9 mouse cellular contexts compared by ENCODE assay signal in the genomic region with DNA sequence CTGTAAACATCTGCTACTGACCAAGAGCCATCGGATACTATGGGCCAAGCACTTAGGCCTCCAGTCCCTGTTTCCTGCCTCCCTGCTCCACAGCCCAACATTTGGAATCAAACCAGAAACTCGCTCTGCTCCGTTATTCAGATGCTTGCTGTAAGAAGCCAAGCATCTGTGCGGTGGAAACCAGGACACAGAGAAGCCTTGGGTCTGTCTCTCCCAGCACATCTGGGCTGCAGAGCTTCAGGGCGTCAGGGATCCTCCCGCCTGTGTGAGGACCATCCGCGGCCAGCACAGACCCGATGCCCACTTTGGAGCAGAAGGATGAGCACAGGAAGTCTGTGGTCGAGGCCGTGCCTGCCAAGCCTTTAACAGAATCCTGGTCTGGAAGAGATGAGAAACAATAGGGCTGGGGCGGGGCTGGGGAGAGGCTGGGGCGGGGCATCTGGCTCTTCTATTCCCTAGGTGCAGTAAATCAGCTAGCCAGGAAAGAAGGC. TPM values are rescaled to one million over a fixed set of nuclear protein-coding genes. Genes with fewer than 3 reads are reported as not detected.
DNase-seq lines count a peak whose midpoint lies in the region; ATAC-seq and TF ChIP-seq lines count a peak whose summit lies in the region.
"Had no signal": no experiment of that assay in that cellular context is flagged by ENCODE, and none has a peak within 500 bp of the region (broad histone marks: within the 10 kb centered on the region; RNA-seq: fewer than 3 reads in every experiment).

No protein-coding gene starts in this region.

- TF ChIP-seq CTCF in stomach, postnatal 0 days (IDR thresholded peaks at IDR 0.05; ENCODE audit: low read depth), result no peak

- DNase-seq in cerebellum, postnatal 14 days, result peak; percentile 52 to 61
- DNase-seq in cerebellum, adult 9-10 months, result no peak
- no peak for DNase-seq in stomach, postnatal 0 days (ENCODE audit: low spot score)
- no peak for DNase-seq in T-cell, adult 2 months (ENCODE audit: low spot score)
- no peak for DNase-seq in adrenal gland, postnatal 4 days (ENCODE audit: low spot score in 2 of 2)

- H3K9me3 ChIP-seq in stomach, embryonic 14.5 days (ENCODE audit: control insufficient read depth, low read depth, low read length), result no peaks in the 10 kb centered on the region
- H3K9me3 ChIP-seq in stomach, postnatal 0 days (ENCODE audit: control insufficient read depth, low read length), result no peaks in the 10 kb centered on the region
- no peaks in the 10 kb centered on the region for H3K9me3 ChIP-seq in intestine, embryonic 15.5 days
- H3K9me3 ChIP-seq in stomach, embryonic 15.5 days, result no peaks in the 10 kb centered on the region

- 0 out of 2 replicates have a peak overlapping the region, but pooled peaks have one; percentile 0 for H3K4me2 ChIP-seq in stomach, embryonic 14.5 days (replicated peaks; ENCODE audit: low read depth, low read length)
- H3K4me2 ChIP-seq in stomach, postnatal 0 days (replicated peaks; ENCODE audit: low read depth), result no peak overlapping the region
- H3K4me2 ChIP-seq in intestine, embryonic 15.5 days (replicated peaks), result peak overlapping the region; percentile 22; the same call in 1 of the 2 replicates
- H3K4me2 ChIP-seq in stomach, embryonic 15.5 days, result no peak overlapping the region

- H3K27ac ChIP-seq in stomach, embryonic 14.5 days (ENCODE audit: low read length), result peak overlapping the region; percentile 11; the same call in 1 of the 2 replicates
- H3K27ac ChIP-seq in stomach, postnatal 0 days (replicated peaks), result no peak overlapping the region; the same call in 1 of the 2 replicates
- peak overlapping the region; percentile 63 for H3K27ac ChIP-seq in intestine, embryonic 15.5 days
- peak overlapping the region; percentile 69 for H3K27ac ChIP-seq in stomach, embryonic 15.5 days

- TF ChIP-seq EP300 in stomach, postnatal 0 days (optimal IDR thresholded peaks at IDR 0.05), result no peak

- WGBS in stomach, embryonic 14.5 days, result 26% methylated on average over 13 of the region's 13 CpGs
- WGBS in stomach, postnatal 0 days, result 20% methylated on average over 13 of the region's 13 CpGs
- WGBS in intestine, embryonic 15.5 days, result 26% methylated on average over 13 of the region's 13 CpGs
- WGBS in stomach, embryonic 15.5 days, result 19% methylated on average over 13 of the region's 13 CpGs

- no peaks in the 10 kb centered on the region for H3K27me3 ChIP-seq in stomach, embryonic 14.5 days (ENCODE audit: control insufficient read depth, insufficient read depth, low read length)
- H3K27me3 ChIP-seq in stomach, postnatal 0 days (ENCODE audit: control insufficient read depth, insufficient read depth, low read length), result no peaks in the 10 kb centered on the region
- no peaks in the 10 kb centered on the region for H3K27me3 ChIP-seq in intestine, embryonic 15.5 days (replicated peaks)
- no peaks in the 10 kb centered on the region for H3K27me3 ChIP-seq in stomach, embryonic 15.5 days (replicated peaks)

- 0 out of 2 replicates have a peak, but pooled peaks cover 7% of the 10 kb centered on the region for H3K4me1 ChIP-seq in stomach, embryonic 14.5 days (ENCODE audit: control insufficient read depth, insufficient read depth, low read length)
- H3K4me1 ChIP-seq in stomach, postnatal 0 days (replicated peaks; ENCODE audit: control insufficient read depth, insufficient read depth), result no peaks in the 10 kb centered on the region
- H3K4me1 ChIP-seq in intestine, embryonic 15.5 days (replicated peaks), result 0 out of 2 replicates have a peak, but pooled peaks cover 5% of the 10 kb centered on the region
- peaks cover 13% of the 10 kb centered on the region; the same call in 1 of the 2 replicates for H3K4me1 ChIP-seq in stomach, embryonic 15.5 days

- no peak overlapping the region for H3K9ac ChIP-seq in stomach, embryonic 14.5 days (replicated peaks; ENCODE audit: low read depth, low read length)
- H3K9ac ChIP-seq in stomach, postnatal 0 days (ENCODE audit: low read length), result no peak overlapping the region
- H3K9ac ChIP-seq in intestine, embryonic 15.5 days, result no peak overlapping the region; the same call in 1 of the 2 replicates
- no peak overlapping the region for H3K9ac ChIP-seq in stomach, embryonic 15.5 days

- no peaks in the 10 kb centered on the region for H3K36me3 ChIP-seq in stomach, embryonic 14.5 days (ENCODE audit: control insufficient read depth, insufficient read depth, low read length)
- H3K36me3 ChIP-seq in stomach, postnatal 0 days (ENCODE audit: control insufficient read depth, insufficient read depth, low read length), result no peaks in the 10 kb centered on the region
- no peaks in the 10 kb centered on the region for H3K36me3 ChIP-seq in intestine, embryonic 15.5 days
- H3K36me3 ChIP-seq in stomach, embryonic 15.5 days, result no peaks in the 10 kb centered on the region

- no peak overlapping the region for H3K4me3 ChIP-seq in stomach, embryonic 14.5 days (ENCODE audit: low read depth, low read length)
- no peak overlapping the region for H3K4me3 ChIP-seq in stomach, postnatal 0 days (ENCODE audit: low read depth, low read length)
- no peak overlapping the region for H3K4me3 ChIP-seq in intestine, embryonic 15.5 days (replicated peaks)
- no peak overlapping the region for H3K4me3 ChIP-seq in stomach, embryonic 15.5 days (replicated peaks)

- 0 out of 2 replicates have a peak, but pooled peaks have one; percentile 21 for ATAC-seq in stomach, embryonic 14.5 days (ENCODE audit: insufficient number of reproducible peaks, insufficient read depth, low FRiP score, low read depth)
- ATAC-seq in stomach, postnatal 0 days (ENCODE audit: low FRiP score, low TSS enrichment), result no peak
- ATAC-seq in intestine, embryonic 15.5 days, result no peak
- ATAC-seq in stomach, embryonic 15.5 days (ENCODE audit: insufficient read depth, low FRiP score, low read depth), result 0 out of 2 replicates have a peak, but pooled peaks have one; percentile 35

RNA-seq across cellular contexts. Expression of a gene that starts 42.2 kb away (rescaled TPM):
- 3.6 and 3.7 TPM in 2 replicates for polyA plus RNA-seq in stomach, embryonic 14.5 days (2014; fragmentation: Nextera tagmentation; extraction: Ambion mirVana)
- polyA plus RNA-seq in stomach, postnatal 0 days (2015; fragmentation: Nextera tagmentation; extraction: Ambion mirVana), result 2.0 and 2.6 TPM in 2 replicates
- 2.4 and 3.7 TPM in 2 replicates for polyA plus RNA-seq in intestine, embryonic 15.5 days (2015; fragmentation: Nextera tagmentation; extraction: Ambion mirVana)
- 4.4 and 5.1 TPM in 2 replicates for polyA plus RNA-seq in stomach, embryonic 15.5 days (2015; fragmentation: Nextera tagmentation; extraction: Ambion mirVana)
- 10 to 100 TPM; 14.8 to 15.4 TPM for total RNA-seq in adrenal gland, postnatal 4 days (2021)
- total RNA-seq: CH12.LX had no signal

Comparison
In these comparisons a context has a peak if more than half of its experiments do, and no peak if none do; other contexts are left out.
1. DNase-seq: peak in cerebellum, postnatal 14 days (2 of 2); none in cerebellum, adult 9-10 months (single experiment), stomach, postnatal 0 days (single experiment), T-cell, adult 2 months (single experiment) and adrenal gland, postnatal 4 days (0 of 2).
2. ATAC-seq: peak in stomach, embryonic 14.5 days (single experiment) and stomach, embryonic 15.5 days (single experiment); none in stomach, postnatal 0 days (single experiment) and intestine, embryonic 15.5 days (single experiment).
3. H3K4me2 ChIP-seq: peak in stomach, embryonic 14.5 days (single experiment) and intestine, embryonic 15.5 days (single experiment); none in stomach, postnatal 0 days (single experiment) and stomach, embryonic 15.5 days (single experiment).